Mouse (Mus musculus) megakaryocyte, embryonic 14.5 days (primary cell): ENCODE data around the gene Hist2h3b.

Source experiments
- FLI1 ChIP-seq: IDR thresholded peaks from 2 replicates; pipeline ENCODE4 v1.6.1; 2012; ENCODE audit warnings: low read length, inconsistent platforms, mixed read lengths
- GATA1 ChIP-seq: IDR thresholded peaks from 3 replicates; pipeline ENCODE4 v1.6.1; 2012; ENCODE audit warnings: mixed read lengths, low read length, inconsistent platforms, borderline replicate concordance

GRCm38 (mm10) chr3:96225421-96225820 is 43.0 kb upstream of the Hist2h3b start:
- TF ChIP-seq GATA1: no peak
- TF ChIP-seq FLI1: no peak
